Mouse (Mus musculus): ENCODE data around the gene Cpsf3. TPM values are rescaled to one million over a fixed set of nuclear protein-coding genes. Genes with fewer than 3 reads are reported as not detected.

Cpsf3 gene
- polyA plus RNA-seq (2014; fragmentation: Illumina TruSeq; extraction: RNeasy Lipid Tissue Mini Kit (QIAGEN cat#74804); ENCODE audit: low replicate concordance), result 42.1 TPM

DNA sequence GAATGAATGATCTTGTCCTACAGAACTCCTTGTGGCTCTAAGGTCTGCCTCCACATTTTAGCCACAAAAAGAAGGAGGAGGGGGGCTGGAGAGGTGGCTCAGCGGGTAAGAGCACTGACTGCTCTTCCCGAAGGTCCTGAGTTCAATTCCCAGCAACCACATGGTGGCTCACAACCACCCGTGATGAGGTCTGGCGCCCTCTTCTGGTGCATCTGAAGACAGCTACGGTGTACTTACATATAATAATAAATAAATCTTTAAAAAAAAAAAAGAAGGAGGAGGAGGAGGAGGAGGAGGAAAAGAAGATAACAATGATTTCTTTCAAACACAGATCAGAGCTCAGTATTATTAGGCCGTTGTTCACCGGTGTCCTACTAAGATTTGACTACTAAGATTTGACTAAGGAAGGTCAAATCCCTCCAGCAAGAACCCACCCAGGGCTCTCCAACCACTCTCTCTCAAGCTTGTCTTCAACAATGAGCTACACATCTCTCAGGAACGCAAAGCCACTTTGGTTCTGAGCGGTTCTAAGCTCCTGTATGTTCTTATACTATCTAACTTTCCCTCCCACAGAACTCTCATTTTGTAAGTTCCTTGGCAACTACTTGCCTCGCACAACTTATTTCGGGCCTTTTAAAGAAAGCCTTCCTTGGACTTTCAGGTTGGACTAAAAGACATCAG is at the start of gene Cpsf3:
Gene Cpsf3, plus strand, starts transcription at position 631 of the 681 bp plus-strand sequence.

DNA sequence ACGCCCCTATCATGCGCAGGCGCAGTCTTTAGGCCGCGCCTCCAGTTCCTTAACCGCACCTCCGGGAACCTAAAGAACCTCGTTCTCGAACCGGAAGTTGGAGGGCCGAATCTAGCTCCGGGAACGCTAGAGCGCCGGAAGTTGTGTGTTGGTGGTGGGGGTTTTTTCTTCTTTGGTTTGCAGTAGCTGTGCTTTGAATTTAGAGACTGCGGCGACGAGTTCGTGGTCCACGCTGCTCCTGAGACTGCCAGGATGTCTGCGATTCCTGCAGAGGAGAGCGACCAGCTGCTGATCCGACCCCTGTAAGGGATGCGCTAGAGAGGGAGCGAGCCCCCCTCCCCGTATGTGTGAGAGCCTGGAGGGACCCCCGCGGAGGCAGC is 1.0 kb downstream of the Cpsf3 start, which contains the start of gene Itgb1bp1:
Gene Itgb1bp1, minus strand, starts transcription at position 42 of the 380 bp plus-strand sequence.

DNA sequence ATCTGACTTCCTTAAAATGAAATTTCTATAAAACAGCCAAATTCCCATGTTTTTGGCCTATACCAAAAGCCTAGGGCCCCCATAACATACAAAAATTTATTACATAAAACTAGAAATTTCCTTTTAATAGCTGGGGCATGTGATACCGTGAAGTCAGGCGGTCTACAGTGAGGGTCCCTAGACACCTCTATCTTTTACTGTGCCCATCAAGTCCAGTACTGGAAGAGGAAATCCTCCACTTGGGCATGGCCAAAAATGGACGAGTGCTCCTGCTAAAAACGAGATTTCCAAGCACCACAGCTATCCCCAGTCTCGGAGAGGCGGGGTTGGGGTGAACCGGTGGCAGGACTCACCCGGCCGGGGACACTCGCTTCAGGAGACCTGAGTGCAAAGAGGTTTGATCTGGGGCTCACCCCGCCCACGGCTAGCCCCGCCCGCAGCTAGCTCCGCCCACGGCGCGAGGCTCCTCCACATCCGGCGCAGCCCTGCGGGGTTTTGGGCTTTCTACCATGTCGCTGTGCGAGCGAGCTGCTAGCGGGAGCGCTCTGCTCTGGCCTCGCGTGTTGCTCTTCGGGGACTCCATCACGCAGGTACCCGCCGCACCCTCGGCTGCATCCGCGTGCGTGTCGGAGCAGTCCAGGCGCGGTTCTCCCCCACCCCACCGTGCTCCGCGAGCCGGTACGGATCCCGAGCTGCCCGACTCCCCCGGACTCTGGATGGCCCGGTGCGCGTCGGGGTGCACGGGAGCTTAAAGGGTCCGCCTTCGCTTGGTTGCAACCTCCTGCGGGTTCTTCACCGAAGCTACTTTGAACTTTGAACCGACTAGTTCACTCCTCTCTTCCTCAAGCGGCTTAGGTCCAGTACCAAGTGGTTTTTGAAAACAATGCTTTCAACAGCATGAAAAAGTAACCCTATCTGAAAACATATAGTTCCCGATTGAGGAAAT is 31.0 kb downstream of the Cpsf3 start, which contains the start of gene Iah1:
Gene Iah1, plus strand, starts transcription at position 467 of the 946 bp plus-strand sequence.

Other genes with a start within 250 kb of the Cpsf3 start
- gene Itgb1bp1, start 893 bp downstream of the Cpsf3 start, polyA plus RNA-seq (2014; fragmentation: Illumina TruSeq; extraction: RNeasy Lipid Tissue Mini Kit (QIAGEN cat#74804); ENCODE audit: low replicate concordance), result 5.7 TPM
- 20.9 TPM for gene Iah1, start 31.0 kb downstream of the Cpsf3 start, polyA plus RNA-seq (2014; fragmentation: Illumina TruSeq; extraction: RNeasy Lipid Tissue Mini Kit (QIAGEN cat#74804); ENCODE audit: low replicate concordance)
- 48.4 TPM for gene Adam17, start 88.2 kb downstream of the Cpsf3 start, polyA plus RNA-seq (2014; fragmentation: Illumina TruSeq; extraction: RNeasy Lipid Tissue Mini Kit (QIAGEN cat#74804); ENCODE audit: low replicate concordance)
- 399 TPM for gene Ywhaq, start 132.2 kb downstream of the Cpsf3 start, polyA plus RNA-seq (2014; fragmentation: Illumina TruSeq; extraction: RNeasy Lipid Tissue Mini Kit (QIAGEN cat#74804); ENCODE audit: low replicate concordance)

Data from small intestine, adult 10 weeks (tissue).